Mouse (Mus musculus) bone marrow macrophage, adult 2 months (primary cell): ENCODE data around the gene Evi2a.

Source experiments
- CTCF ChIP-seq: IDR thresholded peaks from 2 replicates; pipeline ENCODE4 v1.5.1; 2012; ENCODE audit warnings: low read depth, mild to moderate bottlenecking, low read length, moderate library complexity
- POLR2A ChIP-seq: IDR thresholded peaks from 2 replicates; pipeline ENCODE4 v1.6.1; 2012; ENCODE audit warnings: mild to moderate bottlenecking, low read depth, low read length, borderline replicate concordance

DNA sequence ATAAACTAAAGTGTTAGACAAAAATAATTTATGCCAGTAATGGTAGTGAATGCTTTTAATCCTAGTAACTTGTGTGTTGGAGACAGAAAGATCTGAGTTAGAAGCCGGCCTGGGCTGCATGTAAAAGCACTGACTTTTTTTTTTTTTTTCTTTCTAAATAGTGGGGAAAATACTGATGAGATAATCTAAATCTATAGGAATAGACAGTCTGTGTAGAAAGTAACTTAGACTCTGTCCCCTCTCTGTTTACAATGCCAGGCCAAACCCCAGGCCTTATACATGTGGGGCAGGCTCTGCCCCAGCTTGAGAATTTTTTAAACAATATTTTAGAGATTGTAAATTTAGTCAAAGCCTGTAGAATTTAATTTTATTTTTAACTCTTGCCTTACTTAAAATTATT, 7.5 kb downstream of the Evi2a start:
- TF ChIP-seq POLR2A (no peak), CTCF (no peak)
